Mouse (Mus musculus) layer of hippocampus, adult 8-10 months (tissue): ENCODE measurements at regions not wholly inside any gene's neighbourhood (a gene's known extent, or its start where the extent isn't known, plus 50 kb on each side); places are given as distances from the start of the nearest gene placed in this dataset.

Experiments used
- DNase-seq, 2 experiments: peaks; one replicate each; pipeline ENCODE4 v3.0.0; 2022; ENCODE audit warnings: low spot score in 2 of 2

- no peak for DNase-seq
These were observed 460.6 kb downstream of the Dok5 start for GRCm38 (mm10) chr2:171192181-171192580.
